16 mouse cellular contexts compared by ENCODE assay signal in the genomic region with DNA sequence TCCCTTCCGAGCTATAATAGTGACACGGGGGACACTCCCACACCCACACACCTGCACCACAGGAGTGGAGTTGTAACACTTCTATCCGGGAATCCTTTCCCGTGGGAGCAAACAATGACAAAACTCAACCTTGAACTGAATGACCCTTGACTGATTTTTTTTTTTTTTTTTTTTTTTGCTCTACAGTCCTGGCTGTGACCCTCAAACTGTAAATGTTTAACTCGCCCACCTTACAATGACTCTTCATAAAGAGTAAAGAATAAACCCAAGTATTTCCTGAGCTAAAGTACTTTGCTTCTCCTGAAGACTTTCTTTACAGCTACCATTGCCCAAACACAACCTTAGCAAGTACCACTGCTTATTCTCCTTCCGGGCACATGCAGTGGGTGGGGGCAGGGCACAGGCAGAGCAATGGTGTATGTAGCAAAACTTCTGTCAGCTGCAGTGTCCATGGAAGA. TPM values are rescaled to one million over a fixed set of nuclear protein-coding genes. Genes with fewer than 3 reads are reported as not detected.
A peak's percentile ranks its signal among the peaks of the same experiment; 100 is the strongest.
DNase-seq lines count a peak whose midpoint lies in the region; ATAC-seq and TF ChIP-seq lines count a peak whose summit lies in the region.
"Had no signal": no experiment of that assay in that cellular context is flagged by ENCODE, and none has a peak within 500 bp of the region (broad histone marks: within the 10 kb centered on the region; RNA-seq: fewer than 3 reads in every experiment).

No protein-coding gene starts in this region.

- no peak overlapping the region for H3K9ac ChIP-seq in kidney, embryonic 16.5 days (replicated peaks; ENCODE audit: low read length)
- H3K9ac ChIP-seq in liver, postnatal 0 days (replicated peaks) = no peak overlapping the region
- H3K9ac ChIP-seq: forebrain, embryonic 15.5 days; heart, embryonic 13.5 days; liver, embryonic 13.5 days; midbrain, embryonic 12.5 days had no signal

- H3K4me1 ChIP-seq in kidney, embryonic 16.5 days (ENCODE audit: insufficient read depth, low read length) = peaks cover 3% of the 10 kb centered on the region; the same call in 1 of the 2 replicates
- H3K4me1 ChIP-seq in liver, postnatal 0 days (ENCODE audit: insufficient read depth) = no peaks in the 10 kb centered on the region; the same call in 1 of the 2 replicates
- H3K4me1 ChIP-seq: forebrain, embryonic 15.5 days; midbrain, embryonic 12.5 days had no signal

- DNase-seq in kidney, adult 11 months = peak; percentile 33
- DNase-seq in kidney, postnatal 10 days = no peak
- no peak for DNase-seq in liver, postnatal 0 days
- peak; percentile 11 to 47 for DNase-seq in lung, postnatal 4 days
- DNase-seq in heart, adult 8-10 months (ENCODE audit: low spot score) = no peak
- no peak for DNase-seq in right cerebral cortex, postnatal 25 days
- DNase-seq in neural tube, embryonic 10.5 days (ENCODE audit: extremely low spot score, low spot score) = no peak
- DNase-seq: cerebellum, adult 11-12 months; liver, embryonic 13.5 days; right cerebral cortex, postnatal 4 days had no signal

- 55% methylated on average over 6 of the region's 6 CpGs for WGBS in kidney, embryonic 16.5 days
- 43% methylated on average over 6 of the region's 6 CpGs for WGBS in liver, postnatal 0 days (ENCODE audit: insufficient replicate concordance)

- TF ChIP-seq EP300 in liver, postnatal 0 days (IDR thresholded peaks at IDR 0.05; ENCODE audit: low read depth) = no peak

- H3K4me2 ChIP-seq in kidney, embryonic 16.5 days (replicated peaks; ENCODE audit: low read depth, low read length) = no peak overlapping the region
- H3K4me2 ChIP-seq in liver, postnatal 0 days (ENCODE audit: low read depth, low read length) = no peak overlapping the region
- H3K4me2 ChIP-seq: forebrain, embryonic 15.5 days; heart, embryonic 13.5 days; liver, embryonic 13.5 days; midbrain, embryonic 12.5 days had no signal

- H3K27ac ChIP-seq in kidney, embryonic 16.5 days (ENCODE audit: low read length) = peak overlapping the region; percentile 77
- H3K27ac ChIP-seq in liver, postnatal 0 days (ENCODE audit: low read depth) = peak overlapping the region; percentile 19; the same call in 1 of the 2 replicates
- H3K27ac ChIP-seq: forebrain, embryonic 15.5 days; heart, embryonic 13.5 days; layer of hippocampus, adult 2 months; liver, embryonic 13.5 days; midbrain, embryonic 12.5 days had no signal

- no peak overlapping the region for H3K4me3 ChIP-seq in kidney, embryonic 16.5 days (ENCODE audit: low read length)
- no peak overlapping the region for H3K4me3 ChIP-seq in liver, postnatal 0 days (ENCODE audit: low read depth, low read length)
- H3K4me3 ChIP-seq: forebrain, embryonic 15.5 days; heart, embryonic 13.5 days; layer of hippocampus, adult 2 months; liver, embryonic 13.5 days; midbrain, embryonic 12.5 days had no signal

- peak; percentile 55; the same call in 1 of the 2 replicates for ATAC-seq in kidney, embryonic 16.5 days (ENCODE audit: low FRiP score, low TSS enrichment)
- peak; percentile 62 for ATAC-seq in liver, postnatal 0 days
- ATAC-seq: forebrain, embryonic 15.5 days had no signal

- H3K36me3 ChIP-seq in kidney, embryonic 16.5 days (ENCODE audit: insufficient read depth, low read length) = peaks cover 6% of the 10 kb centered on the region
- H3K36me3 ChIP-seq in liver, postnatal 0 days (replicated peaks; ENCODE audit: insufficient read depth, low read length) = no peaks in the 10 kb centered on the region
- H3K36me3 ChIP-seq: forebrain, embryonic 15.5 days; midbrain, embryonic 12.5 days had no signal

- TF ChIP-seq CTCF in liver, postnatal 0 days (IDR thresholded peaks at IDR 0.05; ENCODE audit: low read depth) = no peak

- peaks cover 8% of the 10 kb centered on the region for H3K9me3 ChIP-seq in kidney, embryonic 16.5 days (ENCODE audit: low read length)
- H3K9me3 ChIP-seq in liver, postnatal 0 days (ENCODE audit: low read length) = 0 out of 2 replicates have a peak, but pooled peaks cover 3% of the 10 kb centered on the region
- H3K9me3 ChIP-seq: forebrain, embryonic 15.5 days; heart, embryonic 13.5 days; midbrain, embryonic 12.5 days had no signal

- no peaks in the 10 kb centered on the region for H3K27me3 ChIP-seq in kidney, embryonic 16.5 days (ENCODE audit: insufficient read depth, low read length)
- H3K27me3 ChIP-seq in liver, postnatal 0 days (ENCODE audit: insufficient read depth, low read length) = no peaks in the 10 kb centered on the region
- H3K27me3 ChIP-seq: CH12.LX; forebrain, embryonic 15.5 days; heart, embryonic 13.5 days; liver, embryonic 13.5 days; midbrain, embryonic 12.5 days had no signal

RNA-seq across cellular contexts. Expression of a gene that starts 6.7 kb away (rescaled TPM):
- 57.0 and 67.6 TPM in 2 replicates for polyA plus RNA-seq in kidney, embryonic 16.5 days (2015; fragmentation: Nextera tagmentation; extraction: Ambion mirVana)
- polyA plus RNA-seq in liver, postnatal 0 days (2015; fragmentation: Nextera tagmentation; extraction: Ambion mirVana) = 13.4 and 14.1 TPM in 2 replicates
- total RNA-seq in heart, adult 8-10 months (2022) = 1 to 10 TPM; 4.6 to 6.5 (median 5.6) TPM
- total RNA-seq: CH12.LX had no signal

Comparison
In these comparisons a context has a peak if more than half of its experiments do, and no peak if none do; other contexts are left out.
1. DNase-seq: peak in kidney, adult 11 months (single experiment) and lung, postnatal 4 days (2 of 2); none in kidney, postnatal 10 days (single experiment), liver, postnatal 0 days (single experiment), heart, adult 8-10 months (single experiment), right cerebral cortex, postnatal 25 days (single experiment) and neural tube, embryonic 10.5 days (single experiment).